Mouse (Mus musculus) cerebellum, adult (tissue): ENCODE measurements around the gene Capns2.
"Not testable (repeated sequence)": the region's sequence is repeated elsewhere in the genome, so short reads cannot be mapped to it uniquely, and the experiment has no call there.

Experiments
- ATAC-seq: cut with Nextera tagmentation; 2 replicates; pipeline ENCODE4 v1.9.2; 2017; ENCODE audit warnings: mild to moderate bottlenecking, moderate library complexity, mixed read lengths; ENCODE audit not compliant: insufficient number of reproducible peaks, low FRiP score, low TSS enrichment

The Capns2 gene

DNA sequence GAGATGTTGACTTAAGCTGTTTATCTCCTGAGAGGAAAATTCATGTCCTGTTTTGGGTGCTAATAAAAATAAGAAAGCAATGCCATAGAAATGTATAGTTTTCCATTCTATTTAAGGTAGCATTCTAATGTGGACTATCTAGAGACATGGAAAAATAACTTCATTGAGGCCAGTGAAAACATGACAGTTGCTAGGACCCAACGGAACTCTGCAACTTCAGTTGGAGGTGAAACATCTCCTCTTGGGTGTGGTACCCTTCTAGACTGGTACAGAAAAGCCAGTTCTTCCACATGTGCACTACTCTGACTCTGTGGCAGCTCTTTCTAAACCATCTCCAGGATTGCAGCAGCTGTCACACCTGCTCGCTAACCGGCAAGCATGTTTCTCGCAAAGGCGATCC, at the start of gene Capns2:
Capns2 (plus strand) TSS at position 301 of the 400 bp plus-strand sequence.
- ATAC-seq = no peak

- no peak for ATAC-seq
Measured at GRCm38 (mm10) chr8:92853188-92853983, 47.8 kb upstream of the Capns2 start.

DNA sequence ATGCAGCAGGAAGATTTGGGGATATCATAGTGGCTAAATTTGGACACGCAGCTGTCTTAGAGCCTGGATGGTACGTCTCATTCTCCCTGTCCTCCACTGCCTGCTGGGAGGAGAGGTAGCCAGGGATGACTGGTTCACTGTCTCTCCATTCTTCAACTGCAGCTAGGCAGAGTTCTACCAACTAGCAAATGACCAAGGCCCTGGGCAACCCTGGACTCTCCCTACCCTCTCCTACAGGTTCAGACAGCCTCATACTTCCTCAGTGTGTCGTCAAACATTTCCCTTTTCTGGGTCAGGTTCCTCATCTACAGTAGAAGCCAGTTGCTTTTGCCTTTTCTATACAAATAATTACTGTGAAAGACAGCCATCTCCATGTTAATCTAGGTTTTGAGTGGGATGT, 46.5 kb upstream of the Capns2 start:
- no peak for ATAC-seq

GRCm38 (mm10) chr8:92855171-92855894, 45.9 kb upstream of the Capns2 start, which contains the start of gene Lpcat2:
Gene Lpcat2 (plus strand): TSS chr8:92855339.
- ATAC-seq = peak; percentile 27; the same call in 1 of the 2 replicates

DNA sequence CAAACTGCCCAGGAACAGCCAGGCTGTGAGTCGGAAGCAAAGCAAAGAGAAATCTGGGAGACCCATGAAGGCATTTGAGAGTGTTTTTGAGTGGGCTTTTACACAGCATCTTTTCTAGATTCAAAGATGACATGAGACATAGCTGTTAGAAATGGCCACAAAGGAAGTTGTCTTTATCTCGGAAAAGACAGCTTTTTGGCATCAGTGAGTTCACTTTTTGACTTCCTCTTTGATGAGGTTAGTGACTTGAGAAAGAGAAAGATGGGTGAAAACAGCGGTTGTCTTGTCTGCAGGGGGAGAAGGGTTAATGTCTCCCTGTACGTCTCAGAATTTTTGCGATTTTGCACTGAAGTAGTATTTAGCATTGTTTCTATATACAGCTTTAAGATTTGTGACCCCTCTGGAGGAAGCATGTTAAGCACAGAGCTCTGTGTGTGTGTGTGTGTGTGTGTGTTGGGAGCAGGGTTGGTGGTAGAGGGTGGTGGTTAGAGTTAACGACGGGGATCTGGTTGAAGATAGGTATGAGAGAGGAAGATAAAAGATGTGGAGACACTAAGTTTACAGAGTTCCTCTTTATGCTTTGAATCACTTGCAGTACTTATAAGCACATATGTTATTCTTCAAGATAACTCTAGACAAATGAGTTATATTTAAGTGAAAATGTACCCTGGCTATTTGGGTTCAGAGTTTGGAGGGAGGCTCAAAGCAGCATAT, 44.8 kb upstream of the Capns2 start:
- ATAC-seq = no peak

DNA sequence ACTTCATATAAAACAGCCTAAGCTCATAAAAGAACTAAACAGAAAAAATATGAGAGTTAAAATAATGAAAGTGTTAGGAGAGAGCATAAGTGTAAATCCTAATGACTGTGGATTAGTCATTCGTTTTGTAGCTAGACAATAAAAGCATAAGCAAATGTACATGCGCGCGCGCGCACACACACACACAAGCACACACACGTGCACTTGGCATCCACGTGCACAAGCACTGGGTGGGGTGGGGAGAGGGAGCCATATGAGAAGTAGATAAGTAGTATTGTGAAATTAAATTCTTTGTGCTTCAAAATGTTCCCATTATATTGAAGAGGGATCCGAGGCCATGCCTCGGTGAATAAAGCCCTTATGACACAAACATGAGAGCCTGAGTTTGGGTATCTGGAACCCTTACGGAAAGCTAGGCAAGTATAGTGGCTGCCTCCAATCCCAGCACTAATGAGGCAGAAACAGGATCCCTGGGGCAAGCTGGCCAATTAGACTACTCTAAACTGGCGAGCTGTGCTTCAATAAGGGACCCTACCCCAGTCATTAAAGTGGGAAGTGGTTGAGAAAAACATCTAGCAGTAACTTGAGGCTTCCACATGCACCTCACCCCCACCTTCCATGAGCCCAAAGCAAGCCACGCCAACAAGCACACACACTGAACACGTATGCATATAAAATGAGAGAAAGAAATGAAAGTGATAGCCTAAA, 42.6 kb upstream of the Capns2 start:
- ATAC-seq = no peak

DNA sequence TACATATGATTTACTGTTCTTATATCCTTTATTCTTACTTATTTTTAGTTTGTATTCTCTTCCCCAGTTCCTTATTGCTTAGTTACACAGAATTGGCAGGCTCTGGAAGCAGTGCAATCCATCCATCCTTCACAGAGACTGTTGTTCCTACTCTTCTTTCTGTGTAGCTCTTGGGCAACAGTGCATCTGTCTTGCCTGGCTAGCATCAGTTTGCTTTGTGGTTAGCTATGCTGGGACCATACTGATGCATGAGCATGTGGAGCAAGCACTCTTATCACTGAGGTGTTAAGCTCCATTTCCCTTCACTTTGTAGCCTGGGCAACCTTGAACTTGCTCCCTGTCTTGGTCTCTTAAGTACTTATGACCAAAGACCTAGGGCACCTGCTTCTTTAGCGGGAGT, 39.2 kb upstream of the Capns2 start:
- no peak for ATAC-seq

DNA sequence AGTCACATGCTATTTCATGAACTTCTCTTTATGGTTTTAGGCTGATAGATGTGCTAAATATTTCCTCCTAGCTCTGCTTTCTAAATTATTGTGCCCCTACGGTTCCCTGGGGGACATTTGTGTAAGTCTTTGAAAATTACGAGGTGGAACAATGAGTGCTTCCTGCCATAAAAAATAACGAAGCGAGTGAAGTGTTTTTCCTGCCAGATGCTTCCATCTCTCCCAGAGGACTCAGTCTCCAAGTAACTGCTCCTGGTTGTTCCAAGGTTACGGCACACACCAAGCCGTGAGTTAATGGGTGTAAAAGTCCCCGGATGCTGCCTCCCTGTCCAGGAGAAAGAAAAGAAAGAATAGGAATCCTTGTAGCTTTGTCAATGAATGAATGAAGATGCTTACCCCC, 30.9 kb upstream of the Capns2 start:
- ATAC-seq = no peak

- ATAC-seq = no peak
Measured at GRCm38 (mm10) chr8:92872063-92872759, 29.0 kb upstream of the Capns2 start.

DNA sequence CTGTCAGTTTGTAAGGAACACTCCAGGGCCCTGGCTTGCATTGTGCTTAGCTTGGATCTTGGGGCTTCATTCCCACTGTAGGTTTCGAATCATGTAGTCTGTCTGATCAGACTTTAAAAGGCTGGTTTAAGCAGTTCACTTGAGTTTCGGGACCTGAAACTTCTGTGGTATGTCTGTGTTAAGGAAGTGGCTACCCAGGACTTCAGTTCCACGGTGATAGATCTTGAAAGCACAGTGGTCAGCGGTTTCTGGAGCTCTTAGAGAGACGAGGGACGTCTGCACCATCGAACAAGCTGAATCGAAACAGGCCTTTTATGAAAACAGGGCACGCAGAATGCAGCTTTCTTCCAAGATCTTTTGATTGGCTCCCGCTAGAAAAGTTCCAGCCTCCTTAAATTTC, 25.4 kb upstream of the Capns2 start:
- ATAC-seq = no peak

- no peak for ATAC-seq
Measured at GRCm38 (mm10) chr8:92881247-92881646, 20.0 kb upstream of the Capns2 start.

DNA sequence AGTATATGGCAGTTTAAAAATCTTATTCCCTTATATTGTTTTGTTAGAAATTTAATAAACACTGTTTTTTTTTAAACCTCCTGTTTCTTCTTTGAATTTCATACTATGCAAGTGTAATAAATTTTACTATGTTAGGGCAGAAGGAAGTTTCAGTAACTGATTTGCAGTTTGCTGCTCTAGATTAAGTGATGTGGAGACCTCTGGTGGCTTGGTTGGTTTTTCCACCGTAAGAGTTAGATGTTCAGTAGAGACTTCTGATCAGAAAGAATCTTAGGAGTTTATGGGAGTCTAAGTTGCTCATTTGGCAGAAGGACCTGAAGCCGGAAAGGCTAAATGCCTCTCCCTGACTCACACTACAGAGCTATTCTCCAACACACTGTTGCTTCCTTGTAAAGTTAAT, 17.4 kb upstream of the Capns2 start:
- ATAC-seq = no peak

DNA sequence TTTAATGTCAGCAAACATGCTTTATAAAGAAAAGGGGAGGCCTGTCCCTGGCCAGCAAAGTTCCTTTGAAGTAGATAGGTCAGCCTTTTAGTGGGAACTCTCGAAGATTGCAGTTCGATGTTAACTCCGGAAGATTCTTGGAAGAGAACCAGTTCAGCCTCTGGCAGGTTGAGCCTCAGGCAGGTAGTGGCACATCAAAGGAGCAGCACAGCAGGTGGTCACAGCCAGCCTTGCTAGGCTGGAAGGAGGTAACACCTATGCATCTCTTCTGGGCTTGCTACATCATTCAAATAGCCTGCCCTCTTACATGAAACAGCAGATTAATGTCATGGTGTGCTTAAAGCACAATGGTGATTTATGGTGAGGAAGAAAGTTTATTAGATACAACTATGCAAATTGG, 9.0 kb upstream of the Capns2 start:
- not testable (repeated sequence) for ATAC-seq

- no peak for ATAC-seq
Measured at GRCm38 (mm10) chr8:92893870-92894269, 7.3 kb upstream of the Capns2 start.

DNA sequence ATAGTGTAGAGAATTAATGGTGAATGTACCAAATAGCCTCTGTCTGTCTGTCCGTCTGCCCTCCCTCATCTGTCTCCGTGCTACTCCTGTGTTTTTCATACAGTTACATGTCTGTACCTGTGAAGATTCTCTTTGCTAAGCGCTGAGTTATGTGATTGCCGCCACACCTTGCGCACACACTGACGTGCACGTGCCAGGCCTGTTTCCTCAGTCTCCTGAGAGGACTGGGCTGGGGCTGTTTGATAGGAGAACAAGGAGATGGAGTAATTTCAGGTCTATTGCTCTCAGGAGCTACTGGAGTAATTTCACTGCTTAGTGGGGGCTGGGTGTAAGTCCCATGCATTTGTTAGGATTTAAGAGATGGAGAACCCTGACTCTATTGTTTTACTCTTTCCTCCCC, 6.2 kb upstream of the Capns2 start:
- ATAC-seq = no peak

GRCm38 (mm10) chr8:92896056-92896455, 5.2 kb upstream of the Capns2 start:
- no peak for ATAC-seq

GRCm38 (mm10) chr8:92896611-92897010, 4.6 kb upstream of the Capns2 start:
- ATAC-seq = no peak

- ATAC-seq = no peak
Measured at GRCm38 (mm10) chr8:92897794-92898193, 3.4 kb upstream of the Capns2 start.

- ATAC-seq = no peak
Measured at GRCm38 (mm10) chr8:92899590-92899989, 1.6 kb upstream of the Capns2 start.

DNA sequence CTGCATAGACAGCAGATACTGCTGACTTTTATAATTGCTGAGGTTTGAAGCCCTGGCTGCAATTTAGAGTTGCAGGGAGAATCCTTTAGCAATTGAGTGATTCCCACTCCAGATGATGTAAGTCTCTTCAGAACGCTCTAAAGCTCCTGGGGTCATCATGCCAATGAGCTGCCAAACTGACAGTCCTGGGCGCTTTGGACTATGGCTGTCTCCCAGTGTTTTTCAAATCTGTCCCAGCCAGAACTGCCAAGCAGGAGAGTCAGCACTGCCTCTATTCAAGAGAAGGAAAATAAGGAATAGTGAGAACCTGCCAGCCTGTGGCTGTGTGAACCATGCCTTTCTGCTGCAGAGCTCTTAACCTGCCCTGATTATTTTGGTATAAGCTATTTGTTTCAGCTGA, 1.8 kb downstream of the Capns2 start:
- ATAC-seq = no peak
